Mouse (Mus musculus) CD4-positive, CD25-positive, alpha-beta regulatory T cell, adult 2 months (primary cell): Measurements from ENCODE around the gene Ide.

Source experiments
- DNase-seq: peaks from one replicate; pipeline ENCODE4 v3.0.0-alpha.2; 2012; ENCODE audit warnings: low read depth, low spot score

The Ide gene

DNA sequence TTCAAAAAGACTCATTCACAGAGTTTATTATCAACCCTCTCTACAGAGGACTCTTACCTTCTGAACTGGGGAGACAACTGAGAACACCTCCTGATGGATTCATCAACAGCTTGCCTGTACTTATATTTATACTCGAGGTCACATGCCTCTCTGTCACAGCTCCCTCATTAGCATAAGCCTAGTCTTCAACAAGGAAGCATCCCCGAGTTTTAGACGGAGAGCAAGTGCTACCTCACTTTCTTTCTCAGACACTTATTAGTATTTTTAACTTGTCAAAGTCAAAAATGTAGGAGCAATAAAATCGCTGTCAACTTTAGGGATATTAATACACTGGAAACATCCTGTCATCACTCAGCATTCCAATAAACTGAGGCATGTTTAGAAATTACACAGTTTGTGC is at the start of gene Ide:
Ide (minus strand) TSS at position 101 of the 400 bp plus-strand sequence.
- DNase-seq = no peak

DNA sequence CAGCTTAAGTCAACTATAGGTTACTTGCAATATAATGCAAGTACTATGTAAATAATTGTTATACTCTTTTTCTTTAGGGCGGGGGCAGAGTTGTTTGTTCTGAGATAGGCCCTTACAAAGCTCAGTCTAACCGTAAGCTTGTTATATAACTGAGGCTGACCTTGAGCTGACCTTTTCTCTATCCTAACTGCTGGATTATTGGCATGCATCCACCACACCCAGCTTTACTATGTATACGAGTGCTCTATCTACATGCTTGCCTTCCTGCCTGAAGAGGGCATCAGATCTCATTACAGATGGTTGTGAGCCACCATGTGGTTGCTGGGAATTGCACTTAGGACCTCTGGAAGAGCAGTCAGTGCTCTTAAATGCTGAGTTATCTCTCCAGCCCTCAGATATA is 48.5 kb upstream of the Ide start:
- no peak for DNase-seq

DNA sequence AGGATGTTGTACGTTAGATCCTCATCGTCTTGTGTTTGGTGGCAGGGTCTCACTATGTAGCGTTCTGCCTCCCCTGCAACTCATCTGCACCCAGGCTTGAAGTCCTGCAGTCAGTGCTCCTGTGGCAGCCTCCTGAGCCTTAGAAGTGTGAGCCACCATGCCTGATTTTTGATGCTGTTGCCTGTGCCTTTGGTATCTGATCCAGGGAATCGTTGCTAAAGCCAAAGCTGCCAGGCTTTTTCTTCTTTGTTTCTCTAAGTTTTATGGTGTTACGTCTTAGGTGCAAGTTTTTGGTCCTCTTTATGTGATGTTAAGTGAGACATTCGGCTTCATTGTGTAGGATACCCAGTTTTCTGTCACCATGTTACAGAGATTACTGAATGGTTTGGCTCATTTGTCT is 41.2 kb upstream of the Ide start:
- DNase-seq = no peak

DNA sequence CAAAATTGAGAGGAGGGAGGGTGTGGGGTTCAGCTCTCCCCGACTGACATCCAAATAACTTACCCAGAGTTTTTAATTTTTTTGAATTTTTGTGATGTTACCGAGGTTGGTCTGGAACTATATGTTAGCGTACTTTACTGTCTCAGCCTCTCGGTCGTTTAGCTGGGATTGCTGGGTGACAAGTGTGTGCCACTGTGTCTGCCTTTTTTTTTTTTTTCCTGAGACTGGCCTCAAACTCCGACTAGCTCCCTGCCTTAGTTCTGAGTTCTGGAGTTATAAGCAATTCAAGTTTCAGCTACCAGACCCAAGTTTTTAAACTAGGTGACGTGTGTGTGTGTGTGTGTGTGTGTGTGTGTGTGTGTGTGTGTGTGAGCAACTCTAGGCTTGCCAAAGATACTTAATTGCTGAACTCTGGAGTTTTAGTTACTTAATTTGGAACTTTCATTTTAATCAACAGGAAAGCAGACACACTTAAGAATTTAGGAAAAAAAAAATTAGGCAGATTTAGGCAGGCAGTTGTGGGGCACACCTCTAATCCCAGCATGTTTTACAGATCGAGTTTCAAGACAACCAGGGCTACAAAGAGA is 39.8 kb upstream of the Ide start:
- DNase-seq = peak; percentile 27

DNA sequence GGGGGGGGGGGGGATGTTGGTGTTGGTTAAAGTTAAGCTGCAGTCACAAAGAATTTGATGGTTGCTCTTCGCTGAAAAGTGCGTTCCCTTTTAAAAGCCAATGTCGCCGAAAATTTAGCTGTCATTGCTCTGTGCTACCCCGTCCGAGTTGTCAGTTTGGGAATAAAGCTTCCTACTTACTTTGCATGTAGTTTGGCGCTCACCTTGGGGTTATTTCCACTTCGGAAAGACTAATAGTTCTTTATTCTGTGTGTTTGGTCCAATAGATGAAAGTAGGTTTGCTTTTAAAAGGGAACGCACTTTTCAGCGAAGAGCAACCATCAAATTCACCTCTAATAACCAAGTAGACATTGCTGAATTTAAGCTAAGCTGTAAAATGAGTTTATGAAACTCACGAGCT is 39.2 kb upstream of the Ide start:
- DNase-seq = no peak

DNA sequence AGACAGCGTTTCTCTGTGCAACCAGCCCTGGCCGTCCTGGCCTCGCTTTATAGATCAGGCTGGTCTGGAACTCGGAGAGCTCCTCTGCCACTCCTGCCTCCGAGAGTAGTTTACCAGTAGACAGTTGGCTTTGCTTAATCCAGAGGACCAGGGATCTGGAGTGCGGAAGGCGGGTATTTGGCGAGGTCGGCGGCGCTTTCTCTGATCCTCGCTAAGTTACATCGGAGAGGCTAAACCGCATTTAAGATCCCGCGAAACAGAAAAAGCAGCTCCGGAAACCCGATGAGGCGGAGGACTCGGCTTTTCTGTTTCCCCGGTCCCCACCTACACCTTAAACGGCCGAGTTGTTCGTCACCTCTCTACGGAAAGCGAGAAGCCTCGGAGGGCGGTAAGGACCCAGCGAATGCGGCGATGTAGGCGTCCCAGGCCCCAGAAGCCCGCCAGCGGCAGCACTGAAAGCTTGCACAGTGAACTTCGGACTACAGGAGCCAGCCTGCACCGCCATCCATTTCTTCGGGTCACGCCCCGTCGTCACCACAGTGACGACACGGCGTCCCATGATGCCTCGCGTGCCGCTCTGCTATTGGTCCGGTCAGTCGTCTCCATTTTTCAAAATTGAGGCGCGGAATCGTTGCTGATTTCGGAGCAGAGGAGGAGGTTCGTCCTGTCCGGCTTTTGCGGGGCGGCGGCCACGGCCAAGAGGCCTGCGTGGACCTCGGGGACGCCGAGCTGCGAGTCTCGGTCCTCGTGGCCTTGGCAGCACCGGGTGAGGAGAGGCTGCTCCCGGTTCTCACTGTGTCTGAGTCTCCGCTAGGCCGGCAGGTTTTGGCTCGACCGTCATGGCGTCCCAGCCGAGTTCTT is 38.3 kb upstream of the Ide start, which contains the start of gene Kif11:
Kif11 (plus strand) TSS at position 649 of the 861 bp plus-strand sequence.
- peak; percentile 97 for DNase-seq

DNA sequence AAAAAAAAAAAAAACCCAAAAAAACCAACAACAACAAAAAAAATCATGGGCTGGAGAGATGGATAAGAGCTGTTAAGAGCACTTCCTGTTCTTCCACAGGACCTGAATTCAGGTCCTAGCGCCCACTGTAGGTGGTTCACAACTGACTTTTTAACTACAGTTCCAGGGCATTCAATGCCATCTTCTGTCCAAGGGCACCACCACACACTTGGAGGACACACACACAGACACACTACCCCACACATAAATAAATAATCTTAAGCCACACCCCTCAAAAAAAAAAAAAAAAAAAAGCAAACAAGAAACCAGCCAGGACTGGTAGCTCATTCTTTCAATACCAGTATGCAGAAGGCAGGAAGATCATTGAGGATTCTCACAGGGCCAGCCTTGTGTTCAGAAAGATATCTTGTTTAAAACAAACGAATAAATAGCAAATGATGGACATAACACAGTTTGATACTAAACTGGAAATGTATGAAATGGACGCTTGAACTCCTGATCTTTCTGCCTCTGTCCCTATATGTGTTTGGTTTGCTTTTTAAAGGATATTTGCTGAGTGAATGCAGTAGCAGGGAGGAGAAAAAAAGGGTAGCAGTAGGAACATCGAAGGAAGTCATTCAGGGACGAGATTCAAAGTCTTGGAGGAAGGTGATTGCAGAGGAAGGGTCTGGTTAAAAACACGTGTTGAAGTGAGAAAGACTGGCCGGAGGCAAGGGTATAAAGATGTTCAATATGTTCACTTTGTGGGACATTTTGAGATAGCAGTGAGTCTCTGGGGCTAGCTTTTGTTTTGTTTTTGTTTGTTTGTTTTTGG is 37.5 kb upstream of the Ide start:
- DNase-seq = peak; percentile 48

DNA sequence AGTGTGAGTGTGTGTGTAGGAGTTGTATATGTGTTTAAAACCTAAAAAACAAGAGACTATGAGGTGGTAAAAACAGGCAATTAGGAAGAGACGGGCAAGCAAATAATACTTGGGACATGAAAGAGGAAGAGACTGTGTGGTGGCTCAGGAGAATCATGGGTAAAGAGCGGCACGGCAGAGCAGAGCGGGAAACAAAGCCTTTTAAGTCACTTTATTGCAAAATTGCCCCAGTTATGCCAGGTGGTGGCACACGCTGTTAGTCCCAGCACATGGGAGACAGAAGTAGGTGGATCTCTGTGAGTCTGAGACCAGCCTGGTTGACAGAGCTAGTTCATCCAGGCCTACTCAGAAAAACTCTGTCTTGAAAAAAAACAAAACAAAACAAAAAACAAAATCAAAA is 32.7 kb upstream of the Ide start:
- DNase-seq = peak; percentile 31

DNA sequence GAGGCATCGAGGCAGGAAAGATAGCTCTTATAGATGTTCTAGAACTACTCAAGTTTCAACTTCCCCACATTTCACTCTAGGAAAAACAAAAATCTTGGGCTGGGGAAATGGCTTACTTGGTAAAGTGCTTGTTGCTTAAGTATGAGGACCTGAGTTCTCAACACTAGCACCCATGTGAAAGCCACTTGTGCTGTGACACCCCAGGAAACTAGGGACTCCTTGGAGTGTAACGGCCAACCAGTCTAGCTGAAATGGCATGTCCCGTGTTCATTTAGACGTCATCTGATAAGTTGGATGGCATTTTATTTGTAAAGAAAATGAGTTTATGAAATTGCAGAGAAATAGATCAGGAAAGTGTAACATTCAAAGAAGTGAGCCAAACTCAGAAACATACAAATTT is 32.3 kb upstream of the Ide start:
- no peak for DNase-seq

DNA sequence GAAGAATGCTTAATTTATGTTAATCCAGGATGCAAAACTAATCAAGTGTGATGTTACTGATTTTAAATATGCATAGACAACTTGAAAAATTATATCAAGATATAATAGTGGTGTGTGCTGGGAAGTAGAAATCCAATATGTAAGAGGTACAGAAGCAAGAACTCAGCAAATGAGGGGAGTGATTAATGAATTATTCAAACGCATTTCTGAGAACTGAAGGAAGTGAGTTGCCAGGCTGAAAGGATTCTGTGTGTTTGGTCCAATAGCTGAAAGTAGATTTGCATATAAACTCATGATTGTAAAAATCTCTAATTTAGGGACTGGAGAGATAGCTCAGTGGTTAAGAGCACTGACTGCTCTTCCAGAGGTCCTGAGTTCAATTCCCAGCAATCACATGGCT is 31.3 kb upstream of the Ide start:
- no peak for DNase-seq

DNA sequence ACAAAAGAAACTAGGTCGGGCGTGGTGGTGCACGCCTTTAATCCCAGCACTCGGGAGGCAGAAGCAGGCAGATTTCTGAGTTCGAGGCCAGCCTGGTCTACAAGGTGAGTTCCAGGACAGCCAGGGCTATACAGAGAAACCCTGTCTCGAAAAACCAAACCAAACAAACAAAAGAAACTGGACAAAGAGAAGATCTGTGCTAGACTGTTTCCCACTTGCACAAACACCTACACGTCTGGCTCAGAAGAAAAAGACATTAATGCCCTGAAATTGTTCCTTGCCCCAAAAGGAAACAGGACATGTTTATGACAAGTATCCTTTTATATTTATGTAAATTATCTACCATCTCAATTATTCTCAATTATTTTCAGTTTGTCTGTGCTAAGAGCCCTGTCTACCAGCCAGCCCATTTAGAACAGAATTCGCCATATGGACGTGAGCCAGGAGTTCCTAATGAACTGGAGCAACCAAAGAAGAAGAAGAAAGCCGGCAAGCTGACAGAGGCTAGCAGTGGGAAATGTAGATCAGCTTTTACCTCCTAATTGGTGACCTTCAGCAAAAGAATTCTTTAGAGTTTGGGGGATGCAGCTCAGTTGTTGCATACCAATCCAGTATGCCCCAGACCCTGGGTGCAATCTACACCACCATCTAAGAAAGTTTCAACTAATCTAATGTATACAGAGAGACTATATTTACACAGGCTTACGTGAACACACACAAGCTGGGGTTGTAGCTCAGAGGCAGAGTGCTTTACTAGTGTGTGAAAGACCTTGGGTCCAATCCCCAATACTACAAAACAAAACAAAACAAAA is 25.7 kb upstream of the Ide start:
- no peak for DNase-seq

DNA sequence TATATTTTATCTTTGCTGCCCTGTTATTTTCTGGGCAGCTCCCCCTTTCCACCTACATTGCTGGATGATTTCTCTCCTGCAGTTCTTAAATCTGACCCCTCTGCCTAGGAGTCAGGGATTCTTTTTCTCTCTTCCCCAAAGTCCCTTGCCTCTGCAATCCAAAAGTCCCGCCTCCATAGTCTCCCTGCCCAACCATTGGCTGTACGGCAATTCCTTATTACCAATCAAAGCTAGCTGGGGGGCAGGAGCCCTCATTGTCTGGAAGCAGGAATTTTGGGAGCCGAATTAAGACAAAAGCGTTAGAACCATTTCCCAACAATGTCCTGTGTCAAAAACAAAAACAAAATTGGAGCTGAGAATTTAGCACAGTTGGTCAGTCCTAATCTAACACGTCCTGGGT is 24.9 kb upstream of the Ide start:
- no peak for DNase-seq

DNA sequence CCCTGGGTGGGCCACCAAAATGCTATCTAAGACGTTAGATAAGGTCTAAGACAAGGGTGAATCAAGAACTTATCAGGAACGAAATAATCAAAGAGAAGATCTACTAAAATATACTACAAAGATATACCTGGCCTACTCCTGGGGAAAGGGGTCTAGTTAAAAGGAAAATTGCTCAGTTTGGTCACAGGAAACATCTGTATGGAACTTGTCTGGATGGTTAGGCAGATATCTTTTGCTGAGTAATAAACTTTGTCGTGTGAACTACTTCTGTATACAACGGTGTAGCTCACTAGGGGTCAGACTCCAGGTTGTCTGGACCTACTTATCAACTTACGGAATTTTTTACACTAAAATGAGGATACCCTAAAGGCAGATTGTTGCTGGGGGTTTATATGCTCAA is 22.4 kb upstream of the Ide start:
- DNase-seq = no peak

DNA sequence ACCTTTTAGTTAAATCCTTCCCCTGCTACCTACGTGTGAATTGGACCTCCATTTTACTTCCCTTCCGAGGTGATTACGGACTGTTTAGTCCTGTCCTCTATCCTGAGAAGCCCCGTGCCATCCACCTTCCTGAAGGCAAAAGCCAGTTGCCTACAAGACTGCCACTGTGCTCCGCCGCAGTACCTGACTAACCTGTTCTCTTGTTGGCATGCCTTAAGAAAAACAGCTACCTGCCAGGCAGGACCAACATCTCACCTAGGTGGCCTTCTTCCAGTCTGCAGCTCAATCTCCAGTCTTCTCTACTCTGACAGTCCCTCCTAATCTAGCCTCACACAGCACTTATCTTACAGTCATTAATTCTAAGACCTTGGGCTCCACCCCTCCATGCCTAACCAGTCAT is 15.7 kb upstream of the Ide start:
- no peak for DNase-seq

DNA sequence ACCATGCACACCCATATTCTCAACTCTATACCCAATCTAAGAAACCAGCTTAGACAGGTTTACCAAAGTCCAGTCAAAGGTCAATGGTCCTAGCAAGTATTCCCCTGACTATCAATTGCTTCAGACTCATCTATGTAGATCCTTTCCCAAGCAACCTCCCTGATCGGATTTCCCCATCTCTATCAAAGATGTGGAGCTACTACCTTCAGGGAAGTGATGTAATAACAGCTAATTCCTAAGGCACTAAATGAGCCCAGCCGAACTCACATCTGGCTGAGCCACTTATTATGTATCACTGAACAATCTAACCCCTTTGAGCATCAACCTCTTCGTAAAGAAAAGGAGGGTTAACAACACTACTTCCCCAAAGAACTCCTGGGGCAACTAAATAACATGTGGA is 15.1 kb upstream of the Ide start:
- DNase-seq = no peak

DNA sequence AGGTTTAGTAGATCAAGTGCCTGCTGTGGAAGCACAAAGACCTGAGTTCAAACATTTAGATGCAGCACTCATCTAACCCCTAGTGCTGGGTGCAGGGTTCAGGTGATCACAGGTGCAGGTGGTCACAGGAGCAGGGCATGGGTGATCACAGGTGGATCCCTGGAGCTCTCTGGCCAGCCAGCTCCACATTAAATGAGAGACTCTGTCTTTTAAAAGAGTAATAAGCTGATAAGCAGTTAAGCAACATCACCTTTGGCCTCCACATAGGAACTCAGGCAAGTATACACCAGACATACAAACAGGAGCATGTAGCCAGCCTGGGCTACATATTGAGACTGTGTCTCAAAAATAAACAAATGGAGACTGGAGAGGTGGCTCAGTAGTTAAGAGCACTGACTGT is 11.3 kb upstream of the Ide start:
- DNase-seq = no peak

DNA sequence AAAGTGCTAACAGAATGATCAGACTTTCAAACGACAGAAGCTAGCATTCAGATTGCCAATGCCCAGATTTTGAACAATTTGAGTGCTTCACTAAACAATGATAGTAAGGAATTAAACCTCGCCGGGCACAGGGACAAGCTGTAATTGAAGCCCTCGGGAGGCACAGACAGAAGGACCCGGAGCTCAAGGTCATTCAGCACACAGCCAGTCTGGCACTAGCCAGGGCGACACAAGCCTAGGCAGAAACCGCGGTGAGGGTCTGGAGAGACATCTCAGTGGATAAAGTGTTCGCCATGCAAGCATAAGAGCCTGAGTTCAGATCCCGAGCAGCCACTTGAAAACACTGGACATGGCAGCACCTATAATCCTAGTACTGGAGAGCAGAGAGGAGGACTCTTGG is 10.7 kb upstream of the Ide start:
- DNase-seq = no peak

DNA sequence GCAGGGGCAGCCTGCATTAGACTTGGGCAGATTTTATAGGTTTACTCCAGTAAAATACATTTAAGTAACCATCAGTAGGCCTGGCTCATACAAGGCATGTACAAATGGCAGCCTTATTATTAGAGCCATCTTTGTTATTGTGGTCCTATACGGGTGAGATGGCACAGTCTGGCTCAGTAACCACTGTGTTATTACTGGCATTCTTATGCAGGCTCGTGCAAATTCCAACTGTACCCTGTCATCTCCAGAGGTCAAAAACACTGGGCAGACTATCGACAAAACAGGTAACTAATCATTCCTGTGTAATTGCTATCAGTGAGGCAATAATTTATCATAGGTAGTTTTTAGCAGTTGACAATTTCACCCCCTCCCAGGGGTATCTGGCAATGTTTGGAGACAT is 8.6 kb upstream of the Ide start:
- DNase-seq = no peak

DNA sequence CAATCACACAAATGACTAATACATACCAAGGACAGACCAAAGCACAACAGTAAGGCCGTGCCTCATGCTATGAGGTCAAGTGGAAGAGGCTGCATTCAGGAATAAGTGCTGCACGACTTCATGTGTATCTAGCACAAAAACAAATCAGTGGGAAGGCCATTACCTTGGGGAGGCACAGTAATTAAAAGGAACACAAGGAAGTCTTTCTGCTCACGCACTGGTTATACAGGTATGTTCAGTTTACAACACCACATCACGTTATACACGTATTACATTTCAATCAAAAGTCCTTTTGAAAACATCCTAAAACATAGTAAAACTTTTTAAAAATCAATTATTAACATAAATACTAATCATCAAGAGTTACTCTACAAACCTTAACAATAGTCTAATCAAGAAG is 6.2 kb upstream of the Ide start:
- DNase-seq = no peak

DNA sequence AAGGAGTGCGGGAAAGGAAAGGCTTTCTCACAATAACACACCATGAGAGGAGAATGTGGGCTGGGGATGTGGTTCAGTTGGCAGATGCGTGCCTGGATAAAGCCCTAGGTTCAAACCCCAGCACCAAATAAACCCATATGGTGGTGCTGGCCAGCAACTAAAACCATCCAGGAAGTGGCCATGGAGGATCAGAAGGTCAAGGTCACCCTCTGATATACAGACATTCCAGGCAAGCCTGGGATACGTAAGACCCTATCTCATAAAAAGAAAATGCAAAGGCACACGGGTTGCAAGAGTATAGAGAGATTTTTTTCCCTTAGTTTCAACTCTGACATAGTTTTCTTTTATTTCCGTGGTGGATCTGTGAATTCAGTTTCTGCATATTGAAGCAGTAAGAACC is 3.3 kb upstream of the Ide start:
- no peak for DNase-seq

DNA sequence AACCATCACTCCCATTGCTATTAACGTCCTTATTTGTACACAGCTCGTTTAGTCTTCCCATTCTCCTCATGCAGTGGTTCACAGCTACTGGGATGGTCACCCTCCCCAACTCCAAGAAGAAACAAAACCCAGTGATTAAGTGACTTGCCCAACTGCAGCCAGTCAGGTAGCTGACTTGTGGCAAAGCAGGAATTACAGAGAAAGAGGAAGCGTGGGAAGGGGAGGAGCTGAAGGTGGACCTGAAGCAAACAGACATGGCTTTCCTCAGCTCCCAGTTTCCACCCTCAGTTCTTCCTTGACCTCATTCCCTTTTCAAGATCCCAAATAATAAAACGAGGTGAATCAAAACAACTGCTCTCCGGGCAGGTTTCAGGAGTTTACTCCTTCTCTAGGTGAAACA is 2.8 kb upstream of the Ide start:
- no peak for DNase-seq

DNA sequence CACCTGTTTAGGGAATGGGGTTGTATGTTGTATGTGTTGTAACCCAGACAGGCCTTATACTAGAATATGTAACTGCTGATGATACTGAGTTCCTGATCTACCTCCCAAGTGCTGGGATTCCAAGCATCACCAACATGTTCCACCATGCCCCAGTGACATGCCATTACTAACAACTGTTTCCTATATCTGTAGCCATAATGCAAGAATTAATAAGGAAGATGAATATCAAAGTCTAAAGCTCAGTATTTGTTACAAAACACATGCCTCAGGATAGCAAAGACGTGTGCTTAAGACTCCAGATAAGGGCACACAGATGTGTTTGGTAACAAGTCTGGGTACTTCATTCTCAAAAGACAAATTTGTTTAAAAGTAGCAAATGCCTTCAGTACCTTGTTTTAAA is 2.3 kb downstream of the Ide start:
- DNase-seq = no peak
